Mouse (Mus musculus): ENCODE measurements at regions not wholly inside any gene's neighbourhood (a gene's known extent, or its start where the extent isn't known, plus 50 kb on each side); places are given as distances from the start of the nearest gene placed in this dataset.

DNA sequence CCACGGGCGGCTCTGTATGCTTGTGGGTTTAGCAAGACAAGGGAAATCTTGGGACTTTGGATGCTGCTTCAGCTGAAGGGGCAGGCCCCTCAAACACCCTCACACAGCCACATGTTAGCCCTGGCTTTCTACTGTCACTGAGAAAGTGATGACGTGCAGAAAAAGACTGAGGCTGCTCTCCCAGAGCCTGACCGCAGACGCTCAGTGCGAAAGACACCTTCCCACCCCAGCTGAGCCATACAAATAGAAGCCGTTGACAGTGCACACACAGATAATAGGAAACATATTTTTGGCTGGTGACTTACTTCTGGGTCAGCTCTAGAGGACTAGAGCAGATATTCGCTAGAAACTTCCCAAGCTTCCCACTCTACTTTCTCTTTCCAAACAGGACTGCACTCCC, 61.0 kb upstream of the Nudt7 start:
- DNase-seq: no peak

DNA sequence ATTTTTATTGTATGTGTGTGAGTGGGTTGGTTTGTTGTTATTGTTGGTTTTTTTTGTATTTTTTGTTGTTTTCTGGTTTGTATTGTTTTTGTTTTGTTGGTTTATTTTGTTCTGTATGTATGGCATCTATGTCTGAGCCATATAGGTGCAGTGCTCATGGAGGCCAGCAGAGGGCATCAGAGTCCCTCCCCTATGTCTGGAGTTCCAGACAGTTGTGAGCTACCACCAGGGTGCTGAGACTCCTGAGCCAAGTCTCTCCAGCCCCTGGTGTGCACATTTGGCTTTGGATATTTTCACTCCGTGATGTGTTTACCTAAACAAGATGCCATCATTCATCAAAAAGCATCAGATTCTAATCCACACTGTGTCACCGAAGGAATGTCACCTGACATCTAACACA, 59.2 kb upstream of the Nudt7 start:
- DNase-seq: no peak

DNA sequence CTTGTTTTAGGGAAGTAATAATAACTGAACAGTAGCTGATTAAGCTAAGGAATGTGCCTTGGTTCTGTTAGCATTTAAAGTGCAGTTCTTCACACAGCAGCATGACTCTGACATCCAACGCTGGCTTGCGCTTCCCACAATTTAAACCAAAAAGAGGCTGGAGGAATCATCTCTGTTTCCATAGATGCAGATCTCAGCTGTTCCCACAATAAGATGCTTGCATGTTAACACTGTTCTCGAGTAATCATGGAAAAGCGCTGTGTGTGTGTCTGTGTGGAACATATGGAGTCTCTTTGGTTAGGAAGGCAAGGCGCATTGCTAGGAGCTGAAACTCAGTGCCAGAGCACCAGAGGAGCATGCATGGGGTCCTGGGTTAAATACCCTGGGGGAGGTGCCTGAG, 56.7 kb upstream of the Nudt7 start:
- DNase-seq: peak; percentile 40

DNA sequence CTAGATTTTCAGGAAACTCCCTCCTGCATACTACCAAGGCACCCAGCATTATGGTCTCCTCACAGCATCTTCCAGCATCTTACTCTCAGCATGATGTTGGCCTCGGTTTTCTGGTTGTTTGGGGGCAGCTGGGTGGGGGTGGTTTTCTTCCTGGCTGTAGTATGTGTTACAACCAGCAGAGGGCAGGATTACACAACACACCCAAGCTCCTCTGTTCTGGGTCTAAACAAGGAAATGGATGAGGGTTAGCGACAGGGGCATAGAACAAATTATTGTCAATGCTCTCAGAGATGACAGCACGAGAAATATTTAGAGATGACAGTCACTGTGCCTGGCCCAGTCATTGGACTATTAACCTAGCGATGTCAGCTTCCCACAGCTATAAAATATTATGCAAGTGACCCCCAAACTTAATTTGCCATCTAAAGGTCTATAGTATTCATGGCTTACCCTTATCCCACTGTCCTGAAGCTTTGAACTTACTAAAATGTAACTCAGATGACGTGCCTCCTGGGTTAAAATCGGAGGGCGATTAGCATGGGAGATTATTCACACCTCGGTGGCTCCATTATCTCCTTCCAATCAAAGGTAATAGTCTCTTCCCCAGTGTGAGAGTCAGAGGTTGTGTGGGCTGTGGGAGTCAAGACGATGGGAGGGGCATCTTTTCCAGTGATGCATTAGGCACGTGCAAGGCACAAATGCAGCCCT, 52.2 kb upstream of the Nudt7 start:
- DNase-seq: peak; percentile 33

DNA sequence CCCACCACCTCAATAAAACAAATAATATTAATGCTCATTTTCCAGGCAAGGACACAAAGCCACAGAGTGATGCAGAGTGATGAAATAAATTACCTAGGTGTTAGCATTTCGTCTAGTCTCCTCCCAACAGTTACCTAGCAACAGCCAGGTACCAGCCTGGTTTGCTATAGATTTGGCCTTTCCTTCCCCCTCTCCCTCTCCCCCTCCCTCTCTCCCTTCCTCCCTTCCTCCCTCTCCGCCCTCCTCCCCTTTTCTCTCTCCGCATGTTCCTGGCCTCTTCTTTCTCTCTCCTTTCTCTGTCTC, 51.6 kb upstream of the Nudt7 start:
- no peak for DNase-seq

Data from right cerebral cortex, postnatal 25 days (tissue).